Comparison of ENCODE assay signal across 8 mouse cellular contexts in the genomic region with DNA sequence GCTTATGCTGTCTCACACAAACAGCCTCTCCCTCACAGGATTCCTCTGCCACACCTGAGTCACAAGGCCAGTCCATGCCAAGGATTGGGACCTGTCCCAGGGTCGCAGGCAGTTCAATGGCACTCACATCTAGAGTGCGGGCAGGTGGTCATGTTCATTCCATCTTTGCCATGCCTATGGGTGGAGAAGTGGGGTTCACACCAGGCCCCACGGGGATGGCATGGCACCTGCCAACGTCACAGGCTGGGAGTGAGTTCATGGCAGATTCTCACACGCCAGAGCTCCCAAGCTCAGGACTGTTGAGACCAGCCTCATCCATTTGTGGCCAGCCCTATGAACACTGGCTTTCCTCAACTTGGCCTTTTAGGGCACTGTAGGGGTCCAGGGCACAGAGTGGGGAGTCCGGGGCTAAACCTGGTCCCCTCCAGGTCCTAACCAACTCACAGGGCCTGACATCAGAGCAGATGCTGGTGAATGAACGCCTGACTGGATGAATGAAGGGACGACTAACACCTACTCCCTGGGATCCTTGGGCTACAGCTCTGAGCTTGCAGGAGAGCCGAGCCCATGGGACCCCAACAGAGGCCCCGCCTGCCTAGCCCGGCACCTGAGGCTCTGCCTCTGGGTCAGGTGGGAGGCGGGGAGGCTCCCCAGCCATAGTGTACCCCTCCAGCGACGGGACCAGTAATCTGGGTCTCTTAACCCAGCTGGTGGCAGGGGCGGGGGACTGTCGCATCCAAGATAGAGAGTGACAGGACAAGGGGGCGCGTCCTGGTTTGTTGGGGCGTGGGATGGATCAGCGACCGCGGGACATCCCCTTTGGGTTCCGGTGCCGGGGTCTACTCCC. TPM values are rescaled to one million over a fixed set of nuclear protein-coding genes. Genes with fewer than 3 reads are reported as not detected.
DNase-seq lines count a peak whose midpoint lies in the region; ATAC-seq and TF ChIP-seq lines count a peak whose summit lies in the region.

No protein-coding gene starts in this region.

- peak overlapping the region; percentile 67 for H3K4me3 ChIP-seq in lung, postnatal 0 days (ENCODE audit: low read depth, low read length)
- peak overlapping the region; percentile 45 for H3K4me3 ChIP-seq in limb, embryonic 11.5 days (ENCODE audit: low read depth, low read length)
- H3K4me3 ChIP-seq in stomach, embryonic 14.5 days (ENCODE audit: low read depth, low read length) = peak overlapping the region; percentile 46

- H3K36me3 ChIP-seq in lung, postnatal 0 days (ENCODE audit: insufficient read depth, low read length) = no peaks in the 10 kb centered on the region
- H3K36me3 ChIP-seq in limb, embryonic 11.5 days (ENCODE audit: control insufficient read depth, insufficient read depth, low read length) = no peaks in the 10 kb centered on the region
- no peaks in the 10 kb centered on the region for H3K36me3 ChIP-seq in stomach, embryonic 14.5 days (ENCODE audit: control insufficient read depth, insufficient read depth, low read length)

- WGBS in lung, postnatal 0 days = 15% methylated on average over 22 of the region's 24 CpGs
- WGBS in limb, embryonic 11.5 days = 16% methylated on average over 20 of the region's 24 CpGs
- 17% methylated on average over 24 of the region's 24 CpGs for WGBS in stomach, embryonic 14.5 days

- TF ChIP-seq CTCF in lung, postnatal 0 days (IDR thresholded peaks at IDR 0.05) = no peak

- peaks cover 33% of the 10 kb centered on the region for H3K4me1 ChIP-seq in lung, postnatal 0 days (ENCODE audit: insufficient read depth, low read depth, low read length)
- peaks cover 3% of the 10 kb centered on the region; the same call in 1 of the 2 replicates for H3K4me1 ChIP-seq in limb, embryonic 11.5 days (ENCODE audit: control insufficient read depth, insufficient read depth, low read length)
- H3K4me1 ChIP-seq in stomach, embryonic 14.5 days (ENCODE audit: control insufficient read depth, insufficient read depth, low read length) = peaks cover 21% of the 10 kb centered on the region

- H3K27ac ChIP-seq in lung, postnatal 0 days (ENCODE audit: low read length) = peak overlapping the region; percentile 91
- no peak overlapping the region for H3K27ac ChIP-seq in limb, embryonic 11.5 days (replicated peaks; ENCODE audit: low read depth, low read length)
- no peak overlapping the region for H3K27ac ChIP-seq in stomach, embryonic 14.5 days (ENCODE audit: low read length)

- DNase-seq in cerebellum, adult 11 months = peak; percentile 52
- no peak for DNase-seq in lung, postnatal 0 days (ENCODE audit: low spot score)
- DNase-seq in lung, adult 18-20 months = no peak
- no peak for DNase-seq in limb, embryonic 11.5 days (ENCODE audit: low spot score)
- no peak for DNase-seq in thymus, postnatal 25 days
- no peak for DNase-seq in T-cell, adult 2 months (ENCODE audit: low spot score)

- no peak for TF ChIP-seq EP300 in lung, postnatal 0 days (IDR thresholded peaks at IDR 0.05)

- ATAC-seq in cerebellum, adult (ENCODE audit: insufficient number of reproducible peaks, low FRiP score, low TSS enrichment) = no peak
- ATAC-seq in lung, postnatal 0 days = no peak
- no peak for ATAC-seq in limb, embryonic 11.5 days (ENCODE audit: insufficient number of reproducible peaks, low FRiP score, low TSS enrichment, low read depth)
- no peak for ATAC-seq in stomach, embryonic 14.5 days (ENCODE audit: insufficient number of reproducible peaks, insufficient read depth, low FRiP score, low read depth)

- H3K9ac ChIP-seq in lung, postnatal 0 days (replicated peaks; ENCODE audit: low read depth) = peak overlapping the region; percentile 69
- no peak overlapping the region; the same call in 1 of the 2 replicates for H3K9ac ChIP-seq in limb, embryonic 11.5 days (ENCODE audit: low read length)
- H3K9ac ChIP-seq in stomach, embryonic 14.5 days (replicated peaks; ENCODE audit: low read depth, low read length) = peak overlapping the region; percentile 46; the same call in 1 of the 2 replicates

- H3K27me3 ChIP-seq in lung, postnatal 0 days (replicated peaks; ENCODE audit: insufficient read depth, low read length) = peaks cover 7% of the 10 kb centered on the region; the same call in 1 of the 2 replicates
- peaks cover 51% of the 10 kb centered on the region for H3K27me3 ChIP-seq in limb, embryonic 11.5 days (ENCODE audit: control insufficient read depth, insufficient read depth, low read length)
- peaks cover 14% of the 10 kb centered on the region; the same call in 1 of the 2 replicates for H3K27me3 ChIP-seq in stomach, embryonic 14.5 days (ENCODE audit: control insufficient read depth, insufficient read depth, low read length)

- H3K4me2 ChIP-seq in lung, postnatal 0 days (replicated peaks; ENCODE audit: low read depth, low read length) = peak overlapping the region; percentile 96
- peak overlapping the region; percentile 99 for H3K4me2 ChIP-seq in limb, embryonic 11.5 days (ENCODE audit: low read depth, severe bottlenecking)
- H3K4me2 ChIP-seq in stomach, embryonic 14.5 days (replicated peaks; ENCODE audit: low read depth, low read length) = peak overlapping the region; percentile 99

- H3K9me3 ChIP-seq in lung, postnatal 0 days (ENCODE audit: low read length) = no peaks in the 10 kb centered on the region
- H3K9me3 ChIP-seq in limb, embryonic 11.5 days (ENCODE audit: control insufficient read depth, low read length) = no peaks in the 10 kb centered on the region
- no peaks in the 10 kb centered on the region for H3K9me3 ChIP-seq in stomach, embryonic 14.5 days (ENCODE audit: control insufficient read depth, low read depth, low read length)

RNA-seq across cellular contexts. Expression of a gene that starts 0.8 kb away (rescaled TPM):
- 8.3 and 8.5 TPM in 2 replicates for polyA plus RNA-seq in lung, postnatal 0 days (2015; fragmentation: Nextera tagmentation; extraction: Ambion mirVana)
- polyA plus RNA-seq in limb, embryonic 11.5 days (2014; fragmentation: Nextera tagmentation; extraction: Ambion mirVana) = 0.24 TPM in 1 of 2 replicates, not detected in the other
- polyA plus RNA-seq in stomach, embryonic 14.5 days (2014; fragmentation: Nextera tagmentation; extraction: Ambion mirVana) = 0.52 and 0.67 TPM in 2 replicates
